Mouse (Mus musculus) limb, embryonic 12.5 days (tissue): ENCODE results near the gene Kl. TPM values are rescaled to one million over a fixed set of nuclear protein-coding genes. Genes with fewer than 3 reads are reported as not detected.

Experiments used
- ATAC-seq: fragments of 200-750 bp; cut with Nextera tagmentation; 2 replicates; pipeline ENCODE4 v1.8.0; 2017; ENCODE audit warnings: low read depth, moderate TSS enrichment; ENCODE audit not compliant: insufficient number of reproducible peaks, insufficient read depth, low FRiP score, low TSS enrichment
- H3K27ac ChIP-seq: fragments of 300-500 bp; sonication (generic); 2 replicates; pipeline ENCODE4 v1.5.1; 2016; ENCODE audit warnings: mild to moderate bottlenecking, moderate library complexity
- H3K27me3 ChIP-seq: fragments of 300-500 bp; sonication (generic); 2 replicates; pipeline ENCODE4 v1.6.1; 2016; ENCODE audit warnings: mild to moderate bottlenecking, moderate library complexity
- H3K36me3 ChIP-seq: fragments of 300-500 bp; sonication (generic); 2 replicates; pipeline ENCODE4 v1.6.1; 2016; ENCODE audit warnings: mild to moderate bottlenecking, moderate library complexity
- H3K4me1 ChIP-seq: fragments of 300-500 bp; sonication (generic); replicated peaks from 2 replicates; pipeline ENCODE4 v1.6.1; 2016
- H3K4me2 ChIP-seq: fragments of 300-500 bp; sonication (generic); 2 replicates; pipeline ENCODE4 v1.6.1; 2016; ENCODE audit warnings: mild to moderate bottlenecking, moderate library complexity
- H3K4me3 ChIP-seq: fragments of 300-500 bp; sonication (generic); replicated peaks from 2 replicates; pipeline ENCODE4 v1.5.1; 2016; ENCODE audit warnings: mild to moderate bottlenecking
- H3K9ac ChIP-seq: fragments of 300-500 bp; sonication (generic); replicated peaks from 2 replicates; pipeline ENCODE4 v1.6.1; 2016; ENCODE audit warnings: mild to moderate bottlenecking, moderate library complexity
- H3K9me3 ChIP-seq: fragments of 300-500 bp; sonication (generic); 2 replicates; pipeline ENCODE4 v1.6.1; 2016; ENCODE audit warnings: mild to moderate bottlenecking, moderate library complexity
- WGBS: fragments of 180-500 bp; shearing (Covaris S2); methylation state at CpG from one replicate; pipeline ENCODE4 v1.1.7; 2016; 5-methylcytosine and 5-hydroxymethylcytosine counted together
- polyA plus RNA-seq: library from polyadenylated mRNA; unstranded; fragments of >200 nt; fragmentation: Nextera tagmentation; extraction: Ambion mirVana; gene quantifications from 2 replicates; pipeline ENCODE4 v1.2.1, GENCODE M21; 2016

Kl gene
- polyA plus RNA-seq, 1 experiment from 2014 or later = 0.21 TPM

DNA sequence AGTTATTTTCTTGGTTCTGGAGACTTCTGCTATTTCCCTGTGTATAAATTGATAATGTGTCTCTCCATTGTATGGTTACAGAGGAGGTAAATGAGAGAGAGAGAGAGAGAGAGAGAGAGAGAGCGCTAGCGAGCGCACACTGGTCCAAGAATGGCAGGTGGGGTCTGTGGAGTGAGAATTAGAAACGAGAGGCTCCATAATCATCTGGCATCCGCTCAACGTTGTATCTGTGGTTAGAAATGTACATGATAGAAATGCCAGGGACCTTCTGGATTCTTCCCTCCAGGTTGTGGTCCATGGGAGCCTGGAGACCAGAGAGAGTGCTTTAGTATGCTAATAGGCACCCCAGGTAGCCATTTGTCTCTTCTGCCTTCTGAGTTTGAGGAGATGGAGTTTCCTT is 76.5 kb downstream of the Kl start:
- H3K4me1 ChIP-seq = peaks cover 20% of the 10 kb centered on the region
- no peaks in the 10 kb centered on the region for H3K9me3 ChIP-seq
- no peak overlapping the region for H3K4me3 ChIP-seq
- no peak for ATAC-seq
- H3K36me3 ChIP-seq = no peaks in the 10 kb centered on the region
- 77% methylated on average over 6 of the region's 6 CpGs for WGBS
- H3K9ac ChIP-seq = no peak overlapping the region
- no peak overlapping the region for H3K27ac ChIP-seq
- no peaks in the 10 kb centered on the region for H3K27me3 ChIP-seq
- no peak overlapping the region for H3K4me2 ChIP-seq

- no peak overlapping the region for H3K9ac ChIP-seq
- no peak overlapping the region for H3K4me2 ChIP-seq
- no peaks in the 10 kb centered on the region for H3K27me3 ChIP-seq
- H3K4me3 ChIP-seq = no peak overlapping the region
- peaks cover 14% of the 10 kb centered on the region for H3K36me3 ChIP-seq
- no peaks in the 10 kb centered on the region for H3K9me3 ChIP-seq
- WGBS = 71% methylated on average over 9 of the region's 9 CpGs
- peaks cover 15% of the 10 kb centered on the region for H3K4me1 ChIP-seq
- no peak for ATAC-seq
- 0 out of 2 replicates have a peak overlapping the region, but pooled peaks have one; percentile 64 for H3K27ac ChIP-seq
Measured at GRCm38 (mm10) chr5:151034715-151035512, 82.5 kb downstream of the Kl start.

DNA sequence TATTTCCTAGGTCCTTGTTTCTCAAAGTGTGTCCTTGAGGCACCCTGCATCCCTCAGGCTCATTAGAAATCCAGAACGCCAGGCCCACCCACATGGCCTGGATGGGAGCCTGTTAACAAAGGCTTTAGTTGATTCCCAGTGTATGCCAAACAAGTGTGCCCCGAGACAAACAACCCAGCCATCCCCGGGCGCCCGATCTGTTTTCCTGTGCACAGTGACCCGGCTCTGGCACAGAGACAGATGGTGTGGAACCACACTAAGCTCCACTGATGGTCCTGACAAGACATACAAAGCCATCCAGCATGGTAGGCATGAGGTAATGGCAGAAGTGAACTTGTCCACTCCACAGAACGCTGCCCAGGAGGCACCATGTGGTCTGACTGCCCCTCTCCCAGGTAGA is 85.5 kb downstream of the Kl start:
- H3K4me3 ChIP-seq = no peak overlapping the region
- no peak overlapping the region for H3K4me2 ChIP-seq
- 81% methylated on average over 7 of the region's 7 CpGs for WGBS
- no peaks in the 10 kb centered on the region for H3K27me3 ChIP-seq
- no peak overlapping the region for H3K9ac ChIP-seq
- peaks cover 34% of the 10 kb centered on the region for H3K36me3 ChIP-seq
- no peak overlapping the region for H3K27ac ChIP-seq
- H3K9me3 ChIP-seq = no peaks in the 10 kb centered on the region
- no peak for ATAC-seq
- H3K4me1 ChIP-seq = peaks cover 9% of the 10 kb centered on the region

- Histone ChIP-seq H3K4me3 (no peak overlapping the region), H3K27ac (no peak overlapping the region), H3K9ac (no peak overlapping the region), H3K36me3 (peaks cover 48% of the 10 kb centered on the region), H3K4me2 (no peak overlapping the region), H3K27me3 (no peaks in the 10 kb centered on the region), H3K9me3 (no peaks in the 10 kb centered on the region), H3K4me1 (peaks cover 14% of the 10 kb centered on the region)
- WGBS = 95% methylated on average over 5 of the region's 5 CpGs
- ATAC-seq = no peak
Measured at GRCm38 (mm10) chr5:151042911-151043310, 90.5 kb downstream of the Kl start.
